Mouse (Mus musculus) hindbrain, embryonic 11.5 days (tissue): ENCODE data around the gene Pm20d1. TPM values are rescaled to one million over a fixed set of nuclear protein-coding genes. Genes with fewer than 3 reads are reported as not detected.

ENCODE experiments used
- polyA plus RNA-seq: library from polyadenylated mRNA; unstranded; fragments of >200 nt; fragmentation: Nextera tagmentation; extraction: Ambion mirVana; gene quantifications from 2 replicates; pipeline ENCODE4 v1.2.1, GENCODE M21; 2014

Gene Pm20d1
- polyA plus RNA-seq, 1 experiment from 2014 or later, result 1.5 TPM

Other genes with a start within 250 kb of the Pm20d1 start
- not detected in 2 replicates for gene Avpr1b, start 198.1 kb upstream of the Pm20d1 start, polyA plus RNA-seq
- 0.26 and 0.38 TPM in 2 replicates for gene Ctse, start 159.1 kb upstream of the Pm20d1 start, polyA plus RNA-seq
- 0.91 and 1.6 TPM in 2 replicates for gene Rab7b, start 108.7 kb upstream of the Pm20d1 start, polyA plus RNA-seq
- 0.15 and 0.38 TPM in 2 replicates for gene Slc26a9, start 53.4 kb upstream of the Pm20d1 start, polyA plus RNA-seq
- gene Slc41a1, start 30.1 kb downstream of the Pm20d1 start, polyA plus RNA-seq, result 8.0 and 8.2 TPM in 2 replicates
- 13.2 and 14.5 TPM in 2 replicates for gene Rab29, start 69.8 kb downstream of the Pm20d1 start, polyA plus RNA-seq
- gene Nucks1, start 113.2 kb downstream of the Pm20d1 start, polyA plus RNA-seq, result 53.3 and 66.1 TPM in 2 replicates
- 7.5 and 8.4 TPM in 2 replicates for gene Slc45a3, start 165.6 kb downstream of the Pm20d1 start, polyA plus RNA-seq
- 21.1 and 22.6 TPM in 2 replicates for gene Elk4, start 210.2 kb downstream of the Pm20d1 start, polyA plus RNA-seq